Mouse (Mus musculus): ENCODE data around the gene Cfap126. TPM values are rescaled to one million over a fixed set of nuclear protein-coding genes. Genes with fewer than 3 reads are reported as not detected.

The Cfap126 gene
- polyA plus RNA-seq, 1 experiment = 2.7 TPM

- TF ChIP-seq CTCF (IDR thresholded peaks at IDR 0.05; ENCODE audit: borderline replicate concordance, control insufficient read depth, extremely low read depth, insufficient read depth, low read length, poor library complexity) = no peak
- TF ChIP-seq POLR2A (IDR thresholded peaks at IDR 0.05; ENCODE audit: control insufficient read depth, extremely low read depth, insufficient read depth, low read length, poor library complexity) = no peak
- no peak overlapping the region for H3K4me3 ChIP-seq (ENCODE audit: control insufficient read depth, insufficient read depth, low read length)
- WGBS = 44% methylated on average over 5 of the region's 5 CpGs
Measured at GRCm38 (mm10) chr1:171165629-171166345, 52.1 kb downstream of the Cfap126 start.

GRCm38 (mm10) chr1:171168906-171169305 is 55.2 kb downstream of the Cfap126 start:
- Histone ChIP-seq H3K4me1 (replicated peaks; ENCODE audit: control insufficient read depth, insufficient read depth, low read length) (no peaks in the 10 kb centered on the region), H3K27me3 (ENCODE audit: control insufficient read depth, insufficient read depth, low read length) (no peaks in the 10 kb centered on the region), H3K36me3 (ENCODE audit: control insufficient read depth, insufficient read depth, low read length) (no peaks in the 10 kb centered on the region), H3K27ac (ENCODE audit: control insufficient read depth, insufficient read depth, low read length) (no peak overlapping the region), H3K4me3 (ENCODE audit: control insufficient read depth, insufficient read depth, low read length) (no peak overlapping the region)
- 91% methylated on average over 12 of the region's 12 CpGs for WGBS
- DNase-seq = no peak
- TF ChIP-seq CTCF (IDR thresholded peaks at IDR 0.05; ENCODE audit: borderline replicate concordance, control insufficient read depth, extremely low read depth, insufficient read depth, low read length, poor library complexity) (no peak), POLR2A (IDR thresholded peaks at IDR 0.05; ENCODE audit: control insufficient read depth, extremely low read depth, insufficient read depth, low read length, poor library complexity) (no peak)

More at GRCm38 (mm10) chr1:171165629-171166345, 52.1 kb downstream of the Cfap126 start:
- Histone ChIP-seq H3K27me3 (ENCODE audit: control insufficient read depth, insufficient read depth, low read length) (no peaks in the 10 kb centered on the region), H3K27ac (ENCODE audit: control insufficient read depth, insufficient read depth, low read length) (no peak overlapping the region), H3K4me1 (replicated peaks; ENCODE audit: control insufficient read depth, insufficient read depth, low read length) (no peaks in the 10 kb centered on the region), H3K36me3 (ENCODE audit: control insufficient read depth, insufficient read depth, low read length) (no peaks in the 10 kb centered on the region)
- DNase-seq = no peak

GRCm38 (mm10) chr1:171169913-171170312 is 56.2 kb downstream of the Cfap126 start:
- H3K27me3 ChIP-seq (ENCODE audit: control insufficient read depth, insufficient read depth, low read length) = no peaks in the 10 kb centered on the region
- 82% methylated on average over 3 of the region's 3 CpGs for WGBS
- no peak overlapping the region for H3K27ac ChIP-seq (ENCODE audit: control insufficient read depth, insufficient read depth, low read length)
- H3K36me3 ChIP-seq (ENCODE audit: control insufficient read depth, insufficient read depth, low read length) = no peaks in the 10 kb centered on the region
- no peak for DNase-seq
- TF ChIP-seq POLR2A (IDR thresholded peaks at IDR 0.05; ENCODE audit: control insufficient read depth, extremely low read depth, insufficient read depth, low read length, poor library complexity) = no peak
- TF ChIP-seq CTCF (IDR thresholded peaks at IDR 0.05; ENCODE audit: borderline replicate concordance, control insufficient read depth, extremely low read depth, insufficient read depth, low read length, poor library complexity) = no peak
- no peaks in the 10 kb centered on the region for H3K4me1 ChIP-seq (replicated peaks; ENCODE audit: control insufficient read depth, insufficient read depth, low read length)
- no peak overlapping the region for H3K4me3 ChIP-seq (ENCODE audit: control insufficient read depth, insufficient read depth, low read length)

- 33% methylated on average over 3 of the region's 3 CpGs for WGBS
- H3K36me3 ChIP-seq (ENCODE audit: control insufficient read depth, insufficient read depth, low read length) = no peaks in the 10 kb centered on the region
- no peaks in the 10 kb centered on the region for H3K4me1 ChIP-seq (replicated peaks; ENCODE audit: control insufficient read depth, insufficient read depth, low read length)
- no peak for TF ChIP-seq POLR2A (IDR thresholded peaks at IDR 0.05; ENCODE audit: control insufficient read depth, extremely low read depth, insufficient read depth, low read length, poor library complexity)
- no peak for TF ChIP-seq CTCF (IDR thresholded peaks at IDR 0.05; ENCODE audit: borderline replicate concordance, control insufficient read depth, extremely low read depth, insufficient read depth, low read length, poor library complexity)
- no peaks in the 10 kb centered on the region for H3K27me3 ChIP-seq (ENCODE audit: control insufficient read depth, insufficient read depth, low read length)
- no peak for DNase-seq
- H3K27ac ChIP-seq (ENCODE audit: control insufficient read depth, insufficient read depth, low read length) = no peak overlapping the region
- no peak overlapping the region for H3K4me3 ChIP-seq (ENCODE audit: control insufficient read depth, insufficient read depth, low read length)
Measured at GRCm38 (mm10) chr1:171171138-171171537, 57.4 kb downstream of the Cfap126 start.

GRCm38 (mm10) chr1:171172779-171173178 is 59.1 kb downstream of the Cfap126 start:
- no peak for DNase-seq
- H3K4me1 ChIP-seq (replicated peaks; ENCODE audit: control insufficient read depth, insufficient read depth, low read length) = no peaks in the 10 kb centered on the region
- H3K4me3 ChIP-seq (ENCODE audit: control insufficient read depth, insufficient read depth, low read length) = no peak overlapping the region
- H3K27ac ChIP-seq (ENCODE audit: control insufficient read depth, insufficient read depth, low read length) = no peak overlapping the region
- H3K27me3 ChIP-seq (ENCODE audit: control insufficient read depth, insufficient read depth, low read length) = no peaks in the 10 kb centered on the region
- TF ChIP-seq POLR2A (IDR thresholded peaks at IDR 0.05; ENCODE audit: control insufficient read depth, extremely low read depth, insufficient read depth, low read length, poor library complexity) = no peak
- whole genome bisulfite sequencing = 98% methylated on average over 8 of the region's 8 CpGs
- no peaks in the 10 kb centered on the region for H3K36me3 ChIP-seq (ENCODE audit: control insufficient read depth, insufficient read depth, low read length)

Other genes with a start within 250 kb of the Cfap126 start
- gene Atf6, start 246.1 kb upstream of the Cfap126 start, polyA plus RNA-seq (2012; rRNA removed) = 5.4 and 7.0 TPM in 2 replicates
- 0.26 and 0.46 TPM in 2 replicates for gene Gm26620, start 228.9 kb upstream of the Cfap126 start, polyA plus RNA-seq (2012; rRNA removed)
- gene Dusp12, start 228.4 kb upstream of the Cfap126 start, polyA plus RNA-seq (2012; rRNA removed) = 17.7 and 19.3 TPM in 2 replicates
- gene Fcrlb, start 201.0 kb upstream of the Cfap126 start, polyA plus RNA-seq (2012; rRNA removed) = 1.00 and 1.1 TPM in 2 replicates
- gene Fcrla, start 186.3 kb upstream of the Cfap126 start, polyA plus RNA-seq (2012; rRNA removed) = 9.9 and 11.0 TPM in 2 replicates
- gene Fcgr2b, start 137.4 kb upstream of the Cfap126 start, polyA plus RNA-seq (2012; rRNA removed) = 14.7 and 16.4 TPM in 2 replicates
- gene Fcgr4, start 95.0 kb upstream of the Cfap126 start, polyA plus RNA-seq (2012; rRNA removed) = 1.0 and 1.5 TPM in 2 replicates
- 16.6 and 20.7 TPM in 2 replicates for gene Fcgr3, start 49.0 kb upstream of the Cfap126 start, polyA plus RNA-seq (2012; rRNA removed)
- gene Sdhc, start 36.7 kb downstream of the Cfap126 start, polyA plus RNA-seq (2012; rRNA removed) = 191 and 231 TPM in 2 replicates
- gene Mpz, start 36.8 kb downstream of the Cfap126 start, polyA plus RNA-seq (2012; rRNA removed) = 1.1 and 7.4 TPM in 2 replicates
- gene Pcp4l1, start 82.3 kb downstream of the Cfap126 start, polyA plus RNA-seq (2012; rRNA removed) = 4.7 and 7.3 TPM in 2 replicates
- 0.08 and 0.43 TPM in 2 replicates for gene Nr1i3, start 100.1 kb downstream of the Cfap126 start, polyA plus RNA-seq (2012; rRNA removed)
- 34.7 and 34.9 TPM in 2 replicates for gene Tomm40l, start 108.6 kb downstream of the Cfap126 start, polyA plus RNA-seq (2012; rRNA removed)
- 1.8 and 49.4 TPM in 2 replicates for gene Apoa2, start 111.1 kb downstream of the Cfap126 start, polyA plus RNA-seq (2012; rRNA removed)
- gene Fcer1g, start 120.4 kb downstream of the Cfap126 start, polyA plus RNA-seq (2012; rRNA removed) = 127 and 138 TPM in 2 replicates
- gene Adamts4, start 136.5 kb downstream of the Cfap126 start, polyA plus RNA-seq (2012; rRNA removed) = 0.73 and 0.90 TPM in 2 replicates
- 131 and 154 TPM in 2 replicates for gene Ndufs2, start 137.5 kb downstream of the Cfap126 start, polyA plus RNA-seq (2012; rRNA removed)
- 97.0 and 98.9 TPM in 2 replicates for gene B4galt3, start 156.4 kb downstream of the Cfap126 start, polyA plus RNA-seq (2012; rRNA removed)
- gene Ppox, start 167.3 kb downstream of the Cfap126 start, polyA plus RNA-seq (2012; rRNA removed) = 71.5 and 78.5 TPM in 2 replicates
- gene Usp21, start 174.1 kb downstream of the Cfap126 start, polyA plus RNA-seq (2012; rRNA removed) = 77.0 and 79.1 TPM in 2 replicates
- gene Ufc1, start 181.1 kb downstream of the Cfap126 start, polyA plus RNA-seq (2012; rRNA removed) = 18.5 and 20.2 TPM in 2 replicates
- gene Dedd, start 215.2 kb downstream of the Cfap126 start, polyA plus RNA-seq (2012; rRNA removed) = 60.8 and 61.5 TPM in 2 replicates
- 48.8 and 52.2 TPM in 2 replicates for gene Nit1, start 231.7 kb downstream of the Cfap126 start, polyA plus RNA-seq (2012; rRNA removed)
- 15.8 and 16.6 TPM in 2 replicates for gene Pfdn2, start 231.8 kb downstream of the Cfap126 start, polyA plus RNA-seq (2012; rRNA removed)
- gene Klhdc9, start 246.9 kb downstream of the Cfap126 start, polyA plus RNA-seq (2012; rRNA removed) = 0.39 and 0.69 TPM in 2 replicates